Mouse (Mus musculus) heart, adult 2 months (tissue): Measurements from ENCODE around the gene Med17.

Experiments used
- CTCF ChIP-seq: fragments of 200-600 bp; IDR thresholded peaks from 2 replicates; pipeline ENCODE4 v1.8.1; 2022; ENCODE audit warnings: antibody characterized with exemption, mild to moderate bottlenecking, moderate library complexity
- EP300 ChIP-seq: fragments of 200-500 bp; IDR thresholded peaks from 2 replicates; pipeline ENCODE4 v1.6.1; 2011; ENCODE audit warnings: low read depth, low read length, control low read depth; ENCODE audit not compliant: insufficient read depth
- POLR2A ChIP-seq: fragments of 200-500 bp; IDR thresholded peaks from 2 replicates; pipeline ENCODE4 v1.6.1; 2011; ENCODE audit warnings: mild to moderate bottlenecking, low read depth, low read length, control low read depth; ENCODE audit not compliant: insufficient read depth

GRCm38 (mm10) chr9:15254501-15254900, 25.2 kb downstream of the Med17 start:
- TF ChIP-seq POLR2A = no peak
- no peak for TF ChIP-seq CTCF
- no peak for TF ChIP-seq EP300
